Mouse (Mus musculus): ENCODE data around the gene Cd151. TPM values are rescaled to one million over a fixed set of nuclear protein-coding genes. Genes with fewer than 3 reads are reported as not detected.

Cd151 gene
- polyA plus RNA-seq, 1 experiment from 2014 or later: 93.2 TPM

GRCm38 (mm10) chr7:141454967-141455551 is 12.1 kb upstream of the Cd151 start, which contains the start of gene Pnpla2:
Gene Pnpla2 (plus strand): TSS chr7:141455198.
- peak; percentile 85 for ATAC-seq (ENCODE audit: low FRiP score, low TSS enrichment)
- Histone ChIP-seq H3K9ac (ENCODE audit: low read depth, low read length) (peak within 1 kb of the TSS; percentile 69), H3K4me1 (ENCODE audit: control insufficient read depth, insufficient read depth, low read length) (peaks cover 10% of the 10 kb centered on the region), H3K4me2 (replicated peaks; ENCODE audit: low read depth, low read length) (peak within 1 kb of the TSS; percentile 98), H3K27ac (ENCODE audit: low read depth, low read length) (peak within 1 kb of the TSS; percentile 48), H3K36me3 (ENCODE audit: control insufficient read depth, insufficient read depth, low read length) (peaks cover 21% of the 10 kb centered on the region), H3K4me3 (ENCODE audit: low read length) (peak within 1 kb of the TSS; percentile 58), H3K9me3 (ENCODE audit: control insufficient read depth, low read length) (no peaks in the 10 kb centered on the region), H3K27me3 (ENCODE audit: control insufficient read depth, insufficient read depth, low read length) (no peaks in the 10 kb centered on the region)
- WGBS: 1% methylated on average over 44 of the region's 45 CpGs

GRCm38 (mm10) chr7:141455610-141456314 is 11.4 kb upstream of the Cd151 start:
- Histone ChIP-seq H3K4me2 (replicated peaks; ENCODE audit: low read depth, low read length) (peak overlapping the region; percentile 98), H3K9ac (ENCODE audit: low read depth, low read length) (peak overlapping the region; percentile 69), H3K27me3 (ENCODE audit: control insufficient read depth, insufficient read depth, low read length) (peaks cover 4% of the 10 kb centered on the region; the same call in 1 of the 2 replicates), H3K36me3 (ENCODE audit: control insufficient read depth, insufficient read depth, low read length) (peaks cover 14% of the 10 kb centered on the region), H3K4me3 (ENCODE audit: low read length) (peak overlapping the region; percentile 58), H3K9me3 (ENCODE audit: control insufficient read depth, low read length) (no peaks in the 10 kb centered on the region), H3K4me1 (ENCODE audit: control insufficient read depth, insufficient read depth, low read length) (peaks cover 10% of the 10 kb centered on the region), H3K27ac (ENCODE audit: low read depth, low read length) (peak overlapping the region; percentile 48)
- ATAC-seq (ENCODE audit: low FRiP score, low TSS enrichment): peak; percentile 25
- WGBS: 0% methylated on average over 23 of the region's 23 CpGs

GRCm38 (mm10) chr7:141456739-141457138 is 10.5 kb upstream of the Cd151 start:
- no peak overlapping the region for H3K27ac ChIP-seq (ENCODE audit: low read depth, low read length)
- H3K4me1 ChIP-seq (ENCODE audit: control insufficient read depth, insufficient read depth, low read length): peaks cover 16% of the 10 kb centered on the region
- peaks cover 12% of the 10 kb centered on the region for H3K27me3 ChIP-seq (ENCODE audit: control insufficient read depth, insufficient read depth, low read length)
- H3K9ac ChIP-seq (ENCODE audit: low read depth, low read length): no peak overlapping the region
- 88% methylated on average over 6 of the region's 6 CpGs for WGBS
- no peaks in the 10 kb centered on the region for H3K9me3 ChIP-seq (ENCODE audit: control insufficient read depth, low read length)
- no peak overlapping the region for H3K4me3 ChIP-seq (ENCODE audit: low read length)
- H3K4me2 ChIP-seq (replicated peaks; ENCODE audit: low read depth, low read length): no peak overlapping the region
- no peak for ATAC-seq (ENCODE audit: low FRiP score, low TSS enrichment)
- H3K36me3 ChIP-seq (ENCODE audit: control insufficient read depth, insufficient read depth, low read length): peaks cover 4% of the 10 kb centered on the region; the same call in 1 of the 2 replicates

- Histone ChIP-seq H3K9ac (ENCODE audit: low read depth, low read length) (no peak overlapping the region), H3K4me3 (ENCODE audit: low read length) (no peak overlapping the region), H3K9me3 (ENCODE audit: control insufficient read depth, low read length) (no peaks in the 10 kb centered on the region), H3K27ac (ENCODE audit: low read depth, low read length) (no peak overlapping the region), H3K27me3 (ENCODE audit: control insufficient read depth, insufficient read depth, low read length) (peaks cover 17% of the 10 kb centered on the region), H3K36me3 (ENCODE audit: control insufficient read depth, insufficient read depth, low read length) (no peaks in the 10 kb centered on the region; the same call in 1 of the 2 replicates), H3K4me2 (replicated peaks; ENCODE audit: low read depth, low read length) (no peak overlapping the region), H3K4me1 (ENCODE audit: control insufficient read depth, insufficient read depth, low read length) (peaks cover 21% of the 10 kb centered on the region)
- 94% methylated on average over 14 of the region's 14 CpGs for WGBS
- no peak for ATAC-seq (ENCODE audit: low FRiP score, low TSS enrichment)
These were observed 10.0 kb upstream of the Cd151 start for GRCm38 (mm10) chr7:141457236-141457635.

GRCm38 (mm10) chr7:141457986-141458660 is 9.1 kb upstream of the Cd151 start:
- no peak overlapping the region for H3K27ac ChIP-seq (ENCODE audit: low read depth, low read length)
- no peak for ATAC-seq (ENCODE audit: low FRiP score, low TSS enrichment)
- no peaks in the 10 kb centered on the region for H3K9me3 ChIP-seq (ENCODE audit: control insufficient read depth, low read length)
- H3K4me1 ChIP-seq (ENCODE audit: control insufficient read depth, insufficient read depth, low read length): peaks cover 23% of the 10 kb centered on the region
- 76% methylated on average over 15 of the region's 15 CpGs for WGBS
- H3K36me3 ChIP-seq (ENCODE audit: control insufficient read depth, insufficient read depth, low read length): no peaks in the 10 kb centered on the region; the same call in 1 of the 2 replicates
- no peak overlapping the region for H3K4me3 ChIP-seq (ENCODE audit: low read length)
- H3K9ac ChIP-seq (ENCODE audit: low read depth, low read length): no peak overlapping the region
- peaks cover 25% of the 10 kb centered on the region for H3K27me3 ChIP-seq (ENCODE audit: control insufficient read depth, insufficient read depth, low read length)
- no peak overlapping the region for H3K4me2 ChIP-seq (replicated peaks; ENCODE audit: low read depth, low read length)

GRCm38 (mm10) chr7:141458661-141459060 is 8.5 kb upstream of the Cd151 start:
- no peaks in the 10 kb centered on the region for H3K9me3 ChIP-seq (ENCODE audit: control insufficient read depth, low read length)
- no peak overlapping the region for H3K4me3 ChIP-seq (ENCODE audit: low read length)
- ATAC-seq (ENCODE audit: low FRiP score, low TSS enrichment): no peak
- peaks cover 23% of the 10 kb centered on the region for H3K4me1 ChIP-seq (ENCODE audit: control insufficient read depth, insufficient read depth, low read length)
- no peaks in the 10 kb centered on the region; the same call in 1 of the 2 replicates for H3K36me3 ChIP-seq (ENCODE audit: control insufficient read depth, insufficient read depth, low read length)
- H3K9ac ChIP-seq (ENCODE audit: low read depth, low read length): no peak overlapping the region
- no peak overlapping the region for H3K27ac ChIP-seq (ENCODE audit: low read depth, low read length)
- WGBS: 92% methylated on average over 11 of the region's 11 CpGs
- H3K4me2 ChIP-seq (replicated peaks; ENCODE audit: low read depth, low read length): no peak overlapping the region
- H3K27me3 ChIP-seq (ENCODE audit: control insufficient read depth, insufficient read depth, low read length): peaks cover 30% of the 10 kb centered on the region

- H3K4me2 ChIP-seq (replicated peaks; ENCODE audit: low read depth, low read length): no peak overlapping the region
- H3K27ac ChIP-seq (ENCODE audit: low read depth, low read length): no peak overlapping the region
- no peak overlapping the region for H3K4me3 ChIP-seq (ENCODE audit: low read length)
- H3K9ac ChIP-seq (ENCODE audit: low read depth, low read length): no peak overlapping the region
- ATAC-seq (ENCODE audit: low FRiP score, low TSS enrichment): no peak
- no peaks in the 10 kb centered on the region for H3K9me3 ChIP-seq (ENCODE audit: control insufficient read depth, low read length)
- peaks cover 24% of the 10 kb centered on the region for H3K4me1 ChIP-seq (ENCODE audit: control insufficient read depth, insufficient read depth, low read length)
- no peaks in the 10 kb centered on the region; the same call in 1 of the 2 replicates for H3K36me3 ChIP-seq (ENCODE audit: control insufficient read depth, insufficient read depth, low read length)
- H3K27me3 ChIP-seq (ENCODE audit: control insufficient read depth, insufficient read depth, low read length): peaks cover 37% of the 10 kb centered on the region
- WGBS: 91% methylated on average over 17 of the region's 17 CpGs
These were observed 7.9 kb upstream of the Cd151 start for GRCm38 (mm10) chr7:141459301-141459711.

GRCm38 (mm10) chr7:141460001-141460390 is 7.2 kb upstream of the Cd151 start:
- H3K36me3 ChIP-seq (ENCODE audit: control insufficient read depth, insufficient read depth, low read length): no peaks in the 10 kb centered on the region; the same call in 1 of the 2 replicates
- no peaks in the 10 kb centered on the region for H3K9me3 ChIP-seq (ENCODE audit: control insufficient read depth, low read length)
- no peak overlapping the region for H3K9ac ChIP-seq (ENCODE audit: low read depth, low read length)
- peaks cover 42% of the 10 kb centered on the region for H3K27me3 ChIP-seq (ENCODE audit: control insufficient read depth, insufficient read depth, low read length)
- peaks cover 27% of the 10 kb centered on the region for H3K4me1 ChIP-seq (ENCODE audit: control insufficient read depth, insufficient read depth, low read length)
- 64% methylated on average over 5 of the region's 5 CpGs for WGBS
- H3K27ac ChIP-seq (ENCODE audit: low read depth, low read length): no peak overlapping the region
- H3K4me2 ChIP-seq (replicated peaks; ENCODE audit: low read depth, low read length): no peak overlapping the region
- ATAC-seq (ENCODE audit: low FRiP score, low TSS enrichment): no peak
- no peak overlapping the region for H3K4me3 ChIP-seq (ENCODE audit: low read length)
